Mouse (Mus musculus): Measurements from ENCODE around the gene Fgr.

- TF ChIP-seq CTCF (IDR thresholded peaks at IDR 0.05; ENCODE audit: low read depth) (no peak), EP300 (IDR thresholded peaks at IDR 0.05; ENCODE audit: low read depth) (no peak)
Observed at GRCm38 (mm10) chr4:133035446-133035845, 61.6 kb downstream of the Fgr start.

Data from heart, postnatal 0 days (tissue).